Mouse (Mus musculus) spleen, embryonic (tissue): ENCODE results near the gene Ckmt2.

Experiments used
- CTCF ChIA-PET: fragments of 350-600 bp; sonication (Branson Sonifier 250); formaldehyde crosslinking; loops from one replicate; lab custom pipeline; 2022; lab: Charles Lee

Gene Ckmt2

DNA sequence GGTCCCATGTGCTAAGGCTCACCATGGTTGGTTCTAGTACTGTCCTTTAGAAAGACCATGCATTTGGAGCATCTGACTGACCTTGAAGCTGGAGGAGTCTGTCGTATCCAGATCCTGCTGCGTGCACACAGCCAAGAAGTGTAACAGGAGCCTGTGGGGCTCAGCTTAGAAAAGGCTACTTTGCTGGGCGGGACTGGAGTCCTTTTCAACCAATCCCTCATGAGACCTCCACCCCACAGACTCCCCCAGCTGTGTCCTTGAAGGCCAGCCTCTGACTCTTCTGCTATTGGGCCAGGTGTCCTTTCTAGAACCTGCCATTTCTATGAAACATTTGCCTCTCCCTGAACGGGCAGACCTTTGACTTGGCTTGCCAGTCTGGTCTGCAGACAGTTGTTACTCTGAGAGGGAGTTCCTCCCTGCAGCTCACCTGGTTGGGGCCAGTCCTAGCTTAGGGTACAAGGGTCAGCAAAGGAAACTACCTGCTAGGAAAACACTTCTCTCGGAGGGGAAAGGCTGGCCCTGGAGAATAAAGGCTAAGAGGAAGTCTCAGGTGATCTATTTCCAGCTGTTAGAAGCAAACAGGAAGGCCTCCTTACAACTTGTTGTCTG lies at the start of gene Ckmt2:
Gene Ckmt2, minus strand, starts transcription at position 145 of the 609 bp plus-strand sequence.
- CTCF ChIA-PET, result no interaction called here

DNA sequence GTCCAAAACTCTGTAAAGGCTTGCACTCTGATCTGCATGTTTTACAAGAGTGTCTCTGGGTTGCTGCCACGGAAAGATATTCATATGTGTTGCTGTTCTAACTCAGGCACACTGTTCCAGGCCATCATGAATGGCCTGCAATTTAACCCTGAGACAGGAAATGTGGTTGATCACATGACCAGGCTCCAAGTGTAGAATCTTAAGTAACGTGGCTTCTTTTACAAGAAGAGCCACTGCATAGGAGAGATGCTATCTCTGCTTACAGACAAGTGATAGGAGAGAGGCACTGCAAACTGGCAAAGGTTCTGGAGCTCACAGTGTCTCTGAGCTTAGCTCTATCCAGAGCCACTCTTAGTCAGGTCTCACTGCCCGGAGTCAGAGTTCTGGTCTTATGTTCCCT lies 44.3 kb upstream of the Ckmt2 start:
- CTCF ChIA-PET, result no interaction called here

DNA sequence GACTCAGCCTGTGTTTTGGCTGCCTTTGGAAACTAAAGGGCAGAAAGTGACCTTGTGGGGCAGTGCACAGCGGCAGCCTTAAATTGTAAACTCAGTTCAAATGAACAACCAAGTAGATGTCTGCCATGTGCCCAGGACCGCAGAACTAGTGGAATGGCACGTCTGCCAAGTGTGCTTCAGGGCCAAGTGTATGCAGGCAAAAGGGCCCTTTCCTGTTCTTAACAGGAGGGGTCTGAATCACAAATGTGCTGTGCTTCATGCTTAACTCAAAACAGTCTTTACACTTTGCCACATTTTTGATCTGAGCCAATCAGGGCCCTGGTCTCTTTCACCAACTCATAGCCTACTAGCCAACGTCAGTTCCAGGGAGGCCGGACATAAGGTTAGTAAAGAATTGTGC lies 42.1 kb upstream of the Ckmt2 start:
- CTCF ChIA-PET, result no interaction called here

DNA sequence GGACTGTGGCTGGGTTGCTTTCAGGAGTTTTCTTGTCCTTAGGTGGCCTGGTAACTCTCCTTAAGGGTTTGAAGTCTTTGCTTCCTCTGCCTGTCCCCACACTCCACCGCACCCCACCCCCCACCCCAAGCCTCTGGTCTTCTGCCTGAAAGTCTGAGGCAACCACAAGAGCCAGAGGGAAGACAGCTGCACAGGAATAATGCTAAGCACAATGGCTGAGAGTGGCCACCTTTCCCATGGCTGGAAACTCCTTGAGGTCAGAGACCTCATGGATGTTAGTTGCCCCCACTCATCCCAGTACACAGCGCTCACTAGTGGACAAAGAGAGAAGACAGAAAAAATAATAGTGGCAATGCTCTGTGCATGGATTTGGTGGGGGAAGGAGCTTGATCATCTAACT lies 41.1 kb upstream of the Ckmt2 start:
- CTCF ChIA-PET, result no interaction called here

DNA sequence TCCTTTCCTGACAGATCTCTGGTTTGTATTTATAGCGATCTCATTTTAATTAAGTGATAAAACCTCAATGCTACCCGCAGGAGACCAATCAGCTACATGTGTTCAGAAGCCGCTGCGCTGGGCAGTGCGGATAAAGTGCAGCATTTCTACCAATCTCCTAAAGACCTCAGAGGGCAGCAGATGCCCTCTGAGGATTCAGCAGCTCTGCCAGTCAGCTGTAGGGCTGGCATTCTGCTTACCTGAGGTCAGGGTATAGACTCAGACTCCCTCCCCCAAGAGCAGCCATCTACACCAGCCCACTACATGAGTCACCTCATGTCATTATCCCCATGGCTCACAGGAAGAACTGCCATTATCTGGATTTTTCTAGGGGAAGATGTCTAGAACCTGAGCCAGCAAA lies 39.6 kb upstream of the Ckmt2 start:
- CTCF ChIA-PET, result interaction anchor here (0.6 to 1.1 kb wide), 2 partner anchors 80 to 295 kb away, joined by 3 to 7 read pairs; no protein-coding TSS in a partner anchor

DNA sequence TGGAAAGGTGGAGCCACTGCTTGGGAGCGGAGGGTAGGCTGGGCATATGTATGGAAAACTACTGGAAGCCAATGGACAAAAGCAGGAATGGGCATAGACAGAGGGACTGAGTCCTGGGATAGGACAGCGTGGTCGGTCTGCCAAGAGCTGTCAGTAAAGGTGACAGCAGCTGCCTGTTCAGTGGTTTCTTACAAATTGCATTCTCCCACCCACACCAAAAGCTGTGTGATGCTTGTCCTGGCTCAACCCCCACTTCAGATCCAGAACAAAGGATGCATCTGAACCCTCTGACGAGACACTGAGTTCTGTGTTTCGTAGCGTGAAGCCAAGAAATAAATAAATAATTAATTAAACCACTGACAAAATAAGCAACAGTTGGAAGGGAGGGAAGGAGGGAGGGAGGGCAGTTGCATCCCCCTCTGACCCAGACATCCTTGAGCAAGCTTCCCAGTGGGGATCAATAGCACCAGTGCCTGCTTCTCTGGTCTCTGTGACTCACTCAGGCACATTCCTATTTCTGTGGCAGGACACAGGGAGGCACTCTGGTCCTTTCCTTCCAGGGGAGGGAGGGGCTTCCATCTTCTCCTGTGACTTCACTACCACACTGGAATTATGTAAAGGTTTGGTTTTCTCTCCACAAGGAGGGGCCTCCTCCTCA lies 39.0 kb upstream of the Ckmt2 start:
- CTCF ChIA-PET, result interaction anchor here (0.6 to 1.1 kb wide), 2 partner anchors 79 to 296 kb away, joined by 3 to 7 read pairs; no protein-coding TSS in a partner anchor

DNA sequence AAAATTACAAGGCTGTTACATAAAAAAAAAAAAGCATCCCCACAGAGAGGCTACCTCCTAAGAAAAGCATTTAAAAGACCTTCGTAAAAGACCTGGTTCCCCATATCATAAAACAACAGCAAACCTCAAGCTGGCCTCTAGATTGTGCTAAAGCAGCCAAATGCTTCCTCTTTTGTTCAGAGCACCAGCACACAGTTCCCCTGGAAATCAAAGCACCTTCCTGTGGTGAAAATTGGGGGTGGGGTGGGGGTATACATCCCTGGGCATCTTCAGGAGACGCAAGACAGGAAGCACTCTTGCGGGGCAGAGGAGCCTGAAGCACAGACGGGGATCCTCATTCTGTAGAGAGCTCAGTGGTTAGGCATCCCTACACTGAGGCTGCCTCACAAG lies 38.5 kb upstream of the Ckmt2 start:
- CTCF ChIA-PET, result interaction anchor here (1.1 kb wide), 1 partner anchor 296 kb away, joined by 3 read pairs; no protein-coding TSS in a partner anchor

DNA sequence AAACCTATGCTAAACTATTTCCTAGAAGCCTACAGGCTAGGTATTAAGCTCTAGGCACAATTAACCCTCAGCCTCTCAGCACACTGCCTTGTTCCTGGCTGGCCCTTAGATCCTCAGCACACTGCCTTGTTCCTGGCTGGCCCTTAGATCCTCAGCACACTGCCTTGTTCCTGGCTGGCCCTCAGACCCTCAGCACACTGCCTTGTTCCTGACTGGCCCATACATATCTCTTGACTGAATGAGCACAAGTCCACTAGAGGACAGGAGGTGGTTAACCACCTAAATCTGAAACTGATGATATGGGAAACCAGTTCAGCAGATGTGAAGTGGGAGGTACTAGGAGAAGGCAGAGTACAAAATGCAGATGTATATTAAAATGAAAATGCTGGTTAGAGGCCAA lies 35.0 kb upstream of the Ckmt2 start:
- CTCF ChIA-PET, result no interaction called here

DNA sequence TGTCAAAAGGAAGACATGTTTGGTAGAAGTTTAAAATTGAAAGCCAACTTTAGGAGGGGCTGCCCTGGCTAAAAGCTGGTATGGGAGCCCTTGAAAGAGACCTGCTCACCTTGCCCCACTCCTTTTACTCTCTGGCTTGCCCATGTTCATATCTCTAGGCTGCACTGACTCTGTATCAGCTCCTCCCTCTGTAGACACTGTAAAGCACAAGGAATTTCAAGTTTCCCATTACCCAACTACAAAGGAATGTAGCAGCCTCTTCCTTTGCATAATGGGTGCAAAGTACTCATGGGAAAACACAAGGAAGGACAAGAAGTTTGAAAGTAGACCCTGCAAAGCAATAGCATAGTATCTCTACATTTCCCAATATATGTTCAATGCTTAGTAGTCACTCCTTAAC lies 34.5 kb upstream of the Ckmt2 start:
- CTCF ChIA-PET, result no interaction called here

DNA sequence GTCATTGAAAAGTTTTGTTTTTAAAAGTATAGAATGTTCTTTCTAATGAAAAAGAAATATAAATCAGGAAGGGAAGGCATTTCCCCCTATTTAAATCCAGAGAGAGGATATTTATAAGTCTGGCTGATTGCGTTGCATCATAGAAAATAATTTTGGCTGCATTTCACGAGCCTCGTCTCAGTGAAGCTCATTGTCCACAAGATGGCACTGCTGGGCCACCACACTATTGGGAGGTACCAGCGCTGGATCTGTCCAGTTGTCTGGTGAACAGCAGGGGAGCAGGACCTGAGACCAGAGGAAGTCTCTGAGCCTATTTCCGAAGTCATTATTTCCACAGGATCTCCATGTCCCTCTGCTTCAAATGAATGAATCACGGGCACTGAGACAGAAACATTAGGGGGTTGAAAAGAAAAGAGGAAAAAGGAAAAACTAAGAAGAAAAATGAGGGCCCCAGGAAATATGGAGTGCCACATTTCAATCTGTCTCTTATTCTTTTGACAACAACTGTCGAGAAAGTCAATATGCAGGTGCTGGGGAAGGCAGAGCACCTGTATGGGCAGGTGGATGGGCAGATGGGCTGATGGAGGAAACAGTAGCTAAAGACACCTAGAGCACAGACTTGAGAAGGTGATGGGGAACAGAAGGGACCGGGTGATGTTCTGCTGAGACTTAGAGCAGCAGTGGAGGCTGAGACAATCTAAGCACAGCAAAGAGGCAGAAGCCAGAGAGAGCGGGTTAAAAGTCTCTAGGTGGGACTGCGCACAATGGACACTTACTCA lies 31.7 kb upstream of the Ckmt2 start:
- CTCF ChIA-PET, result interaction anchor here (0.6 kb wide), 1 partner anchor 831 kb away, joined by 5 read pairs; no protein-coding TSS in a partner anchor

DNA sequence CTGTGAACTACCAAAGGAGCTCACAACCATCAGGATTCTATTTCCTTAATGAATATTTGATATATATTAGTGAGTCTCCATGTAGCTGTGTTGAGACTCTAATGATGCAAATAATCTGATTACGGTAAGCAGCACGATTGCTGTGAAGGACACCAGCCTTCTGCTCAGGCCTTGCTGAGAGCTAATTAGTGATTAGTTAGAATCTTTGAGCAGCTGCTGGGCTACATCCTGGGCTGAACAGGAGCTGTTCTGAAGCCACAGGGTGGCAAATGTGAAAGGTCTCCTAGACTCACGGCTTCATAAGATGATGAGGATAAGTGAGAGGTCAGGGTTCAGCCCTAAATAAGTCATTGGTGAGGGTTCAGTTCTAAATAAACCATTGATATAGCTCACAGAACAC lies 29.7 kb upstream of the Ckmt2 start:
- CTCF ChIA-PET, result no interaction called here

DNA sequence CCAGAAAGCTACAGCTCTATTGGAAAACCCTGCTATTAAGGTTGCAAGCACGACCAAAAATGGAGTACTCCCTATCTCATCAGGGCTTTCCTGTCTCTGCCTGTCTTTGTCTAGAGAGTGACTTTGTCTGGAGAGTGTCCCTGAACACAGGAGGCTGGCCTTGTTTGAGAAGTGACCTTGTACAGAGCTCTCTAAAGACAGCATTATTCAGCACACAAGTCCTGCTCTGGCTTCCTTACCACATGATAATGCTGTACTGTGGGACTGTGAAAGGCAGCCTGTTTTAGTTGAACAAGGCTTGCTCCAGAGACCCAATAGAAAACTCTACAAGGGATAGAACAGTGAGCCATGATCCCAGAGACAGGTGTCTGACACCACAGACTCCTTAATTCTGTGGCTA lies 19.8 kb upstream of the Ckmt2 start:
- CTCF ChIA-PET, result no interaction called here

DNA sequence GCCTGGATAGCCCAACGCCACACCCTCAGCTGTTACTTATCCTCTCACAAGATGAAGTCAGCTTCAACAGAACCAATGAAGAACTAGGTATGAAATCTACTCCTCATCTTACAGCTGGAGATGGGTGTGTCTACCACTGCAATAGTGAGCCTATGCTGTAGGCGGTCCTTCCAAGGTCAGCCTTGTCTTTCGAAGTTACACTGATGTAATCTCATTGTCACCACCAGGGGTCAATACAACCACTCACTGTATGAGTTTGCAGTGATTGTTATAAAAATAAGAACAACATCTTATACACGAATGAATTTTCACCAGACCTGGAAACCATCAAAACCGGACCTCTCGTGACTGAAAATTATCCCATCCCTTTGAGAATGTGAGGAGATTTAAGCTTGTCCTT lies 16.4 kb upstream of the Ckmt2 start:
- CTCF ChIA-PET, result no interaction called here

DNA sequence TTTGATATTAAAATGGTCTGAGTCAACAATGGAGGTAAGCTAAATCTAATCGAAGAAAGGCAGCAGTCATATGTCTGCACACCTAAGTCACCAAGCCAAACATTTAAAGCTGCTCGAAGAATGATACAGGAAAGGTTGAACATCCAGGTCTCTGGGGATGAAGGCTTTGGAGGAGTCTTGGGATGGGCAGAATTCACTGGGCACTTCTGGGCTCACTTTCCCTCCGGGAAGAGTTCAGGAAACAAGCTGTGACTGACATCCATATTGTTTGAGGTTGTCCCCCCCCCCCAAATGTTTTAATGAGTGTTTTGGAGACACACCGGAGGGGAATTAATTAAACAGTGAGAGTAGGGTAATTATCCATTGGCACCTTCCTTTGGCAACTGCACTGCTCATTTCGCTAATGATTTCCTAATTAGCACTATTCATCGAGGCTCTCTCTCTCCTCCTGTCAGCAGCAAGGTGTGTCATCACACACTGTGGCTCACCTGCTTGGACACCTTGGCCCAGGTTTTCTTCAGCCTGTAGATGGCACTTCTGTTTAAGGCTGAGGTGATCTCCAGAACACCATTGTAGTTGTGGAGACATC lies 13.4 kb upstream of the Ckmt2 start:
- CTCF ChIA-PET, result no interaction called here

DNA sequence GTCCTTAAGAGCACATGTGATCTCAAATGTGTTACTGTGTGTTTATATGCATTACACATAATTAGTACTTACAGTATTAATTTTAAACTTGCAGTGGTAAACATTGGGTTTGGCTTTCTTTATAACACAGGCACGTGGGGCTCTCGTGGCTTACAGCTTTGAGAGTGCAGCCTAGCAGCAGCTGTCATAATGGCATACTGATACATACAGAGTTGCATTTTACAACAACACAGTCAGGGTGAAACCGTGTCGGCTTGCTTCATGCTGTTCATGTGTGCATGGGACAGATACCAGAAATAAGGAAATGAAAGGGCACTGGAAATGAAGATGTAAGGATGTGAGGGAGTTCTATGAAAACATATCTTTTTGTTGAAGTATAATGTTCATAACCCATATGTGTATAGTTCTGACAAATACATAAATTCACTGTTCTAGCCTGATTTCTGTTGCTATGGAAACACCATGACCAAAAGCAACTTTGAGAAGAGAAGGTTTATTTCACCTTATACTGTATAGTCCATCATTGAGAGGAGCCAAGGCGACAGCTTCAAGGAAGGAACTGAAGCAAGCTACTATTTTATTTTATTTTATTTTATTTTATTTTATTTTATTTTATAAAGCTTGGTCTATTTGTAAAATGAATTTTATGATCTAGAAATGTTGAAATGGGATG lies 8.2 kb upstream of the Ckmt2 start:
- CTCF ChIA-PET, result no interaction called here

DNA sequence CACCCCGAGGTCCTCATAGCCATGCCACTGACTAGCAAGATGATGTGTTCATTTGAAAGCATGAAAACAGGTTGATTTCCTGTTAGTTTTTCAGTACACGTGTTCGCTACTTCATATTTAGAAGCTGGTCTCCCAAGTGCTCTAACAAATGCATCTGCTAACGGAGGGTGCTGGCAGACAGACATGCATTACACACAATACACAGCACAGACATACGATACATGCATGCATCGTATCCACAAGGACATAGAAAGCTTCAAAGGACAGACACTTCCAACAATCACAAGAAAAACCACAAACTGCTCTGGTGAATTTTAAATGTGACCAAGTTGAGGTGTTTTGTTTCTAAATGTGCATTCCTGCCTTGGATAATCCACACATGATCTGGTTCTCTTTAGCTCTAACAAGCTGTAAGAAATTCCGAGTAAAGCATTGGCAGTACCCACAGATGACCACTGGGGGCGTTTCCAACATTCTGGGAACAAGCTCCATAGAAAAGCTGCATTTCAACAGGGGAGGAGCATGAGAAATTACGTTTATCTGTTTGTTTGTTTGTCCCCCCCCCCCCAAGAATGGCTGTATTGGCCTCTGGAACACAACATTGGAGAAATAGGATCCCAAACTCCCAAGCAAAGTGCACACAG lies 5.3 kb upstream of the Ckmt2 start:
- CTCF ChIA-PET, result no interaction called here

DNA sequence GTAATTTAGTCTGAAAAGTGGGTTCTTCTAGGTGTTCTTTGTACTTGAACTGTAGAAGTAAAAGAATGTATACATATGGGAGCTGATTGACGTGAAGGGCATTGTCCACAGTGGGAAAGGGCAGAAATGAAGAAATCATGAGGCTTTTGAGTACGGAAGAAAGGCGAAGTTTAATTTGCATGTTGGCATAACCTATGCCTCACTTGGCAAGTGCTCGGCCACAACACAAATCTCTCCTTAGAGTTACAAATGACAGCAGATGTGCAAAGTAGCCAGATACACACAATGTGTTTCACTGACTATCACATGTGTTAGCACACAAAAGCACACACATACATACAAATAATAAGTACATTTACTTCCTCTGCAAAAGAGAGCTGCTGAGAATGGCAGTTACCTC lies 3.6 kb upstream of the Ckmt2 start:
- CTCF ChIA-PET, result no interaction called here

DNA sequence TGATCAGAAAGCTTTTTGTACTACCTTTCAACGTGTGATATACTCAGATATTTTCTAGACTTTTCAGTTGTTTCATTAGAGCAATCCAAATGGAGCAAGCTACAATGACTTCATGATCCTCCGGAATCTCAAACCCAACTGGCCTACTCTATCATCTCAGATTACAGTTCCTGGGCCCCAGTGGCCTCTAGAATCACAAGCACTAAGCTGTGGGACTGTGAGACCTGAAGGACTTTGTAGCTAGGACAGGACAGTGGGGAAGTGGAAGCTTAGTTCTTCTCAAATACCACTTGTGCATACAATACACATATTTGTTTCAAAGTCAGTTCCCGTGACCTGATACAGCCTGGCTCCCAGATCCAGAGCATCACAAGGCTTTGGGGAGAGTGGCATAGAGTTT lies 1.3 kb upstream of the Ckmt2 start:
- CTCF ChIA-PET, result no interaction called here

DNA sequence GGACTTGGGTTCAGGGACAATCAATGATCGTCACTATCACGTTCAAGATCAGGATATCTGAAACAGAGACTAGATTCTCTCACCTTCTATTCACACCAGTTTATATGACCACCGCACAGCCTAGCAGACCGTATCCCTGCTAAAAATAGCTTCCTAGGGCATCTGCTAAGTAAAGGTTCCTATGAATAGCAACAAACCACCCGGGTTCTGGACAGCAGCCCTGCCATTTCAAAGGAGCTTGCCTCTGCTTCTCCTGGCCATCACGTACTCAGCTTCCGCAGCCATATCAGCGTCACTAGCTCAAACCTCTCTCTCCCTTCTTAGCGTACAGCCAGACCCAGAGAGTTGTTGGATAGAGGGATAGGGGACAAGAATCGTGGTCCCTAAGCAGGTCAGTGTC lies 665 bp upstream of the Ckmt2 start:
- CTCF ChIA-PET, result no interaction called here

DNA sequence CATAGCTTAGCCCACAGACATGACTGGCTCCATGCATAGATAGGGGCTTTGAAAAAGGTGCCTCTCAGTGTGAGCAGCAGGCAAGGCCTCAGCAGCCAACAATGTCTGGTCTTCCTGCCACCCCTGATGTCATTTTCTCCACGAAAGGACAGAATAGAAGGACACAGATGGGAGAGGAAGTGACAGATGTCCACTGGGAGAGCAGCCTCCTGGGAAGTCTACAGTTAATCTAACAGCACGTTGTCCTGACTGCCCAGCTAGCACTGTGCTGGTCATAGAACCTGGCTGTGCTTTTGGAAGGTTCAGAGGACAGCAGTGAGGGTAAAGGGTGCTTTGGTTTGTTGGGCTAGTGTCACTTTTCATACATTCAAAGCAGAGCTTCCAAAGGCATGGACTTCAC lies 1.1 kb downstream of the Ckmt2 start:
- CTCF ChIA-PET, result no interaction called here

DNA sequence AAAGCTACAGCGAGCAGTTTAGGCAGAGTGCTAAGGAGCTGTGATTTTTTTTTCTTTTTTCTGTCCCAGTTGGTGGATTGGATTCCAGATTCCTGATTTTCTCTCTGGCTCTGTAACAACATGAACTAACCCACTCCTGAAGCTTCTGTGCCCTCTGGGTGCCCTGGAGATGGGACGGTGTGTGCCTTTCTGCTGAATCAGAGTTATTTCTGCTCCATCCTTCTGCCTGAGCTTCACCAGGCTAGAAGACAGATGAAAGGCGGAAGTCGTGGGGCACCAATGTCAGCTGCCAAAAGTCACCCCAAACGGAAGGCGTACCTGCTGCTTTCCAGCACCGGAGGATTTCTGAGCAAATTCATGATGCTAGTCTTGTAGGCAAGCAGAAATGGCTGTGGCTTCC lies 2.1 kb downstream of the Ckmt2 start:
- CTCF ChIA-PET, result no interaction called here
